Mouse (Mus musculus) G1E (cell line): Measurements from ENCODE around the gene Olfr71. TPM values are rescaled to one million over a fixed set of nuclear protein-coding genes. Genes with fewer than 3 reads are reported as not detected.

Source experiments
- ATAC-seq: 2 replicates; pipeline ENCODE4 v1.8.0; 2016; ENCODE audit warnings: mild to moderate bottlenecking; ENCODE audit not compliant: insufficient number of reproducible peaks, poor library complexity, low FRiP score, severe bottlenecking; ENCODE audit errors: extremely low read depth
- DNase-seq: peaks from one replicate; pipeline ENCODE4 v3.0.0; 2012; ENCODE audit warnings: low spot score
- H3K27me3 ChIP-seq: 2 replicates; pipeline ENCODE4 v1.6.1; 2012; ENCODE audit warnings: mild to moderate bottlenecking, low read length, inconsistent platforms; ENCODE audit not compliant: insufficient read depth
- H3K36me3 ChIP-seq: replicated peaks from 2 replicates; pipeline ENCODE3; 2012; ENCODE audit warnings: mild to moderate bottlenecking, inconsistent platforms
- H3K4me1 ChIP-seq: 2 replicates; pipeline ENCODE4 v1.6.1; 2012; ENCODE audit warnings: low read depth, low read length, inconsistent platforms, mixed read lengths; ENCODE audit not compliant: insufficient read depth
- H3K4me3 ChIP-seq: 2 replicates; pipeline ENCODE4 v1.5.1; 2012; ENCODE audit warnings: low read depth, mild to moderate bottlenecking, inconsistent platforms, low read length, moderate library complexity, mixed read lengths
- H3K9me3 ChIP-seq: replicated peaks from 2 replicates; pipeline ENCODE4 v1.6.1; 2012; ENCODE audit warnings: inconsistent platforms
- CTCF ChIP-seq: IDR thresholded peaks from 2 replicates; pipeline ENCODE4 v1.5.1; 2012; ENCODE audit warnings: low read depth, low read length, inconsistent platforms, mixed read lengths
- GATA1 ChIP-seq: IDR thresholded peaks from 2 replicates; pipeline ENCODE4 v1.6.1; 2012; ENCODE audit warnings: borderline replicate concordance, low read length, inconsistent platforms, mixed read lengths
- GATA2 ChIP-seq: IDR thresholded peaks from 2 replicates; pipeline ENCODE4 v1.6.1; 2012; ENCODE audit warnings: low read depth, low read length, inconsistent platforms, borderline replicate concordance
- POLR2AphosphoS5 ChIP-seq: IDR thresholded peaks from 2 replicates; pipeline ENCODE4 v1.6.1; 2012; ENCODE audit warnings: low read depth, low read length, inconsistent platforms; ENCODE audit not compliant: insufficient replicate concordance
- TAL1 ChIP-seq: conservative IDR thresholded peaks from 2 replicates; pipeline ENCODE4 v1.6.1; 2012; ENCODE audit warnings: low read depth, low read length, inconsistent platforms, mixed read lengths
- polyA plus RNA-seq: library from polyadenylated mRNA; stranded (reverse); fragments of >175 nt; gene quantifications from 2 replicates; pipeline ENCODE4 v1.2.3, GENCODE M21; 2012
- total RNA-seq, 2 experiments: library from RNA; stranded (forward) in 1 of 2; stranded (reverse) in 1 of 2; fragments of 200-1000 nt in 1 of 2; fragments of >200 nt in 1 of 2; fragmentation: Nextera tagmentation in 1 of 2; gene quantifications; 2 replicates each; pipeline ENCODE4 v1.2.3; 2014 to 2017

Olfr71 gene
- total and polyA plus RNA-seq, 3 experiments = 0.11 TPM; not detected in 2

GRCm38 (mm10) chr4:43669428-43669794 is 40.6 kb downstream of the Olfr71 start:
- TF ChIP-seq TAL1 = no peak
- TF ChIP-seq GATA2 = no peak
- peaks cover 2% of the 10 kb centered on the region for H3K36me3 ChIP-seq
- peak overlapping the region; percentile 73 for H3K4me3 ChIP-seq
- no peak for DNase-seq
- H3K27me3 ChIP-seq = peaks cover 16% of the 10 kb centered on the region
- H3K9me3 ChIP-seq = no peaks in the 10 kb centered on the region
- H3K4me1 ChIP-seq = peaks cover 29% of the 10 kb centered on the region
- ATAC-seq = no peak

GRCm38 (mm10) chr4:43668782-43669427 is 41.1 kb downstream of the Olfr71 start, which contains the start of the genes Tmem8b and Fam221b:
Gene Tmem8b (plus strand): TSS chr4:43668971.
Gene Fam221b (minus strand): TSS chr4:43669145.
- H3K4me1 ChIP-seq = peaks cover 29% of the 10 kb centered on the region
- no peaks in the 10 kb centered on the region for H3K9me3 ChIP-seq
- DNase-seq (peak; percentile 96), ATAC-seq (peak; percentile 94)
- TF ChIP-seq POLR2AphosphoS5 (no peak), TAL1 (no peak), GATA1 (no peak), CTCF (no peak), GATA2 (no peak)
- H3K4me3 ChIP-seq = peak within 1 kb of the TSS; percentile 73
- peaks cover 16% of the 10 kb centered on the region for H3K27me3 ChIP-seq
- H3K36me3 ChIP-seq = no peaks in the 10 kb centered on the region

GRCm38 (mm10) chr4:43666412-43666811 is 43.6 kb downstream of the Olfr71 start:
- H3K27me3 ChIP-seq = peaks cover 34% of the 10 kb centered on the region
- TF ChIP-seq CTCF (peak; percentile 24), GATA2 (no peak)
- H3K36me3 ChIP-seq = no peaks in the 10 kb centered on the region
- no peak overlapping the region for H3K4me3 ChIP-seq
- ATAC-seq = no peak
- peak; percentile 36 for DNase-seq
- peaks cover 27% of the 10 kb centered on the region for H3K4me1 ChIP-seq
- H3K9me3 ChIP-seq = no peaks in the 10 kb centered on the region

- no peak for ATAC-seq
- Histone ChIP-seq H3K9me3 (no peaks in the 10 kb centered on the region), H3K4me1 (peaks cover 15% of the 10 kb centered on the region), H3K27me3 (peaks cover 36% of the 10 kb centered on the region), H3K36me3 (peaks cover 9% of the 10 kb centered on the region), H3K4me3 (peak overlapping the region; percentile 90)
- DNase-seq = no peak
- TF ChIP-seq GATA2 = no peak
- TF ChIP-seq POLR2AphosphoS5 = no peak
- no peak for TF ChIP-seq TAL1
- TF ChIP-seq GATA1 = no peak
- no peak for TF ChIP-seq CTCF
Observed at GRCm38 (mm10) chr4:43657146-43657545, 52.9 kb downstream of the Olfr71 start.

GRCm38 (mm10) chr4:43656339-43657109 is 53.5 kb downstream of the Olfr71 start, which contains the start of gene Hint2:
Gene Hint2 (minus strand): TSS chr4:43656466.
- peak; percentile 91 for ATAC-seq
- Histone ChIP-seq H3K27me3 (peaks cover 30% of the 10 kb centered on the region), H3K4me3 (peak within 1 kb of the TSS; percentile 90), H3K9me3 (no peaks in the 10 kb centered on the region), H3K36me3 (peaks cover 9% of the 10 kb centered on the region), H3K4me1 (peaks cover 15% of the 10 kb centered on the region)
- TF ChIP-seq POLR2AphosphoS5 (no peak), GATA2 (no peak), TAL1 (no peak), GATA1 (no peak), CTCF (no peak)
- DNase-seq = peak; percentile 100

GRCm38 (mm10) chr4:43655656-43656338 is 54.3 kb downstream of the Olfr71 start:
- Histone ChIP-seq H3K4me3 (peak overlapping the region; percentile 90), H3K4me1 (peaks cover 15% of the 10 kb centered on the region), H3K27me3 (peaks cover 23% of the 10 kb centered on the region), H3K36me3 (peaks cover 9% of the 10 kb centered on the region), H3K9me3 (no peaks in the 10 kb centered on the region)
- TF ChIP-seq CTCF (no peak), GATA2 (no peak), TAL1 (no peak), GATA1 (no peak), POLR2AphosphoS5 (no peak)
- no peak for DNase-seq
- ATAC-seq = no peak

Other genes starting within 250 kb of the Olfr71 start
Only the 20 nearest of the 24 such genes appear.
- not detected in 2 replicates for gene Car9, start 203.3 kb downstream of the Olfr71 start, total RNA-seq (2014; fragmentation: Nextera tagmentation)
- 0.11 and 0.12 TPM in 2 replicates for gene Car9, start 203.3 kb downstream of the Olfr71 start, total RNA-seq (2017)
- not detected in 2 replicates for gene Car9, start 203.3 kb downstream of the Olfr71 start, polyA plus RNA-seq
- not detected in 2 replicates for gene Tpm2, start 186.5 kb downstream of the Olfr71 start, total RNA-seq (2014; fragmentation: Nextera tagmentation)
- 0.27 TPM in 1 of 2 replicates, not detected in the other for gene Tpm2, start 186.5 kb downstream of the Olfr71 start, total RNA-seq (2017)
- gene Tpm2, start 186.5 kb downstream of the Olfr71 start, polyA plus RNA-seq = not detected in 2 replicates
- 9.4 and 9.8 TPM in 2 replicates for gene Creb3, start 147.9 kb downstream of the Olfr71 start, total RNA-seq (2014; fragmentation: Nextera tagmentation)
- gene Creb3, start 147.9 kb downstream of the Olfr71 start, total RNA-seq (2017) = 60.0 and 61.0 TPM in 2 replicates
- gene Creb3, start 147.9 kb downstream of the Olfr71 start, polyA plus RNA-seq = 1.6 and 1.9 TPM in 2 replicates
- gene Tln1, start 147.6 kb downstream of the Olfr71 start, total RNA-seq (2014; fragmentation: Nextera tagmentation) = 166 and 262 TPM in 2 replicates
- 127 and 167 TPM in 2 replicates for gene Tln1, start 147.6 kb downstream of the Olfr71 start, total RNA-seq (2017)
- 138 and 163 TPM in 2 replicates for gene Tln1, start 147.6 kb downstream of the Olfr71 start, polyA plus RNA-seq
- 48.5 and 54.7 TPM in 2 replicates for gene Rgp1, start 131.5 kb downstream of the Olfr71 start, total RNA-seq (2014; fragmentation: Nextera tagmentation)
- gene Rgp1, start 131.5 kb downstream of the Olfr71 start, total RNA-seq (2017) = 18.6 and 23.2 TPM in 2 replicates
- 31.2 and 105 TPM in 2 replicates for gene Rgp1, start 131.5 kb downstream of the Olfr71 start, polyA plus RNA-seq
- gene Gba2, start 131.4 kb downstream of the Olfr71 start, total RNA-seq (2014; fragmentation: Nextera tagmentation) = 21.4 and 23.8 TPM in 2 replicates
- gene Gba2, start 131.4 kb downstream of the Olfr71 start, total RNA-seq (2017) = 12.6 and 14.1 TPM in 2 replicates
- gene Gba2, start 131.4 kb downstream of the Olfr71 start, polyA plus RNA-seq = 14.5 and 18.3 TPM in 2 replicates
- not detected in 2 replicates for gene Msmp, start 125.8 kb downstream of the Olfr71 start, total RNA-seq (2014; fragmentation: Nextera tagmentation)
- 0.17 TPM in 1 of 2 replicates, not detected in the other for gene Msmp, start 125.8 kb downstream of the Olfr71 start, total RNA-seq (2017)
- gene Msmp, start 125.8 kb downstream of the Olfr71 start, polyA plus RNA-seq = not detected in 2 replicates
- 6.3 TPM in 1 of 2 replicates, not detected in the other for gene Npr2, start 78.3 kb downstream of the Olfr71 start, total RNA-seq (2014; fragmentation: Nextera tagmentation)
- 0.23 and 0.44 TPM in 2 replicates for gene Npr2, start 78.3 kb downstream of the Olfr71 start, total RNA-seq (2017)
- 0.04 TPM in 2 replicates for gene Npr2, start 78.3 kb downstream of the Olfr71 start, polyA plus RNA-seq
- 0.73 TPM in 1 of 2 replicates, not detected in the other for gene Spag8, start 56.7 kb downstream of the Olfr71 start, total RNA-seq (2014; fragmentation: Nextera tagmentation)
- 0.33 and 0.41 TPM in 2 replicates for gene Spag8, start 56.7 kb downstream of the Olfr71 start, total RNA-seq (2017)
- not detected in 2 replicates for gene Spag8, start 56.7 kb downstream of the Olfr71 start, polyA plus RNA-seq
- 16.2 and 18.7 TPM in 2 replicates for gene Hint2, start 53.8 kb downstream of the Olfr71 start, total RNA-seq (2014; fragmentation: Nextera tagmentation)
- 58.3 and 63.1 TPM in 2 replicates for gene Hint2, start 53.8 kb downstream of the Olfr71 start, total RNA-seq (2017)
- gene Hint2, start 53.8 kb downstream of the Olfr71 start, polyA plus RNA-seq = 42.4 and 50.2 TPM in 2 replicates
- 2.9 and 6.0 TPM in 2 replicates for gene Tmem8b, start 41.3 kb downstream of the Olfr71 start, total RNA-seq (2014; fragmentation: Nextera tagmentation)
- 0.76 and 1.1 TPM in 2 replicates for gene Tmem8b, start 41.3 kb downstream of the Olfr71 start, total RNA-seq (2017)
- gene Tmem8b, start 41.3 kb downstream of the Olfr71 start, polyA plus RNA-seq = 2.9 and 3.6 TPM in 2 replicates
- gene Fam221b, start 41.1 kb downstream of the Olfr71 start, total RNA-seq (2014; fragmentation: Nextera tagmentation) = 0.34 TPM in 1 of 2 replicates, not detected in the other
- gene Fam221b, start 41.1 kb downstream of the Olfr71 start, total RNA-seq (2017) = 0.49 and 0.58 TPM in 2 replicates
- gene Fam221b, start 41.1 kb downstream of the Olfr71 start, polyA plus RNA-seq = 0.05 and 0.10 TPM in 2 replicates
- not detected in 2 replicates for gene Olfr70, start 9.4 kb downstream of the Olfr71 start, total RNA-seq (2014; fragmentation: Nextera tagmentation)
- gene Olfr70, start 9.4 kb downstream of the Olfr71 start, total RNA-seq (2017) = 0.06 TPM in 1 of 2 replicates, not detected in the other
- gene Olfr70, start 9.4 kb downstream of the Olfr71 start, polyA plus RNA-seq = not detected in 2 replicates
- not detected in 2 replicates for gene Hrct1, start 16.9 kb upstream of the Olfr71 start, total RNA-seq (2014; fragmentation: Nextera tagmentation)
- 0.16 TPM in 1 of 2 replicates, not detected in the other for gene Hrct1, start 16.9 kb upstream of the Olfr71 start, total RNA-seq (2017)
- gene Hrct1, start 16.9 kb upstream of the Olfr71 start, polyA plus RNA-seq = not detected in 2 replicates
- gene Spaar, start 19.8 kb upstream of the Olfr71 start, total RNA-seq (2014; fragmentation: Nextera tagmentation) = not detected in 2 replicates
- gene Spaar, start 19.8 kb upstream of the Olfr71 start, total RNA-seq (2017) = 0.11 TPM in 1 of 2 replicates, not detected in the other
- gene Spaar, start 19.8 kb upstream of the Olfr71 start, polyA plus RNA-seq = not detected in 2 replicates
- gene Olfr159, start 60.8 kb upstream of the Olfr71 start, total RNA-seq (2014; fragmentation: Nextera tagmentation) = not detected in 2 replicates
- gene Olfr159, start 60.8 kb upstream of the Olfr71 start, total RNA-seq (2017) = not detected in 2 replicates
- gene Olfr159, start 60.8 kb upstream of the Olfr71 start, polyA plus RNA-seq = not detected in 2 replicates
- not detected in 2 replicates for gene Olfr156, start 113.6 kb upstream of the Olfr71 start, total RNA-seq (2014; fragmentation: Nextera tagmentation)
- gene Olfr156, start 113.6 kb upstream of the Olfr71 start, total RNA-seq (2017) = 0.05 and 0.23 TPM in 2 replicates
- not detected in 2 replicates for gene Olfr156, start 113.6 kb upstream of the Olfr71 start, polyA plus RNA-seq
- gene Olfr157, start 129.9 kb upstream of the Olfr71 start, total RNA-seq (2014; fragmentation: Nextera tagmentation) = not detected in 2 replicates
- 0.06 and 0.11 TPM in 2 replicates for gene Olfr157, start 129.9 kb upstream of the Olfr71 start, total RNA-seq (2017)
- not detected in 2 replicates for gene Olfr157, start 129.9 kb upstream of the Olfr71 start, polyA plus RNA-seq
- gene Olfr155, start 141.3 kb upstream of the Olfr71 start, total RNA-seq (2014; fragmentation: Nextera tagmentation) = not detected in 2 replicates
- 0.16 TPM in 1 of 2 replicates, not detected in the other for gene Olfr155, start 141.3 kb upstream of the Olfr71 start, total RNA-seq (2017)
- not detected in 2 replicates for gene Olfr155, start 141.3 kb upstream of the Olfr71 start, polyA plus RNA-seq
- not detected in 2 replicates for gene Reck, start 165.3 kb upstream of the Olfr71 start, total RNA-seq (2014; fragmentation: Nextera tagmentation)
- 0.06 and 0.71 TPM in 2 replicates for gene Reck, start 165.3 kb upstream of the Olfr71 start, total RNA-seq (2017)
- gene Reck, start 165.3 kb upstream of the Olfr71 start, polyA plus RNA-seq = 0.02 TPM in 1 of 2 replicates, not detected in the other